Mouse (Mus musculus): Measurements from ENCODE around the gene Gm42372.

Gene Gm42372

GRCm38 (mm10) chr7:17007300-17007699 lies 24.4 kb downstream of the Gm42372 start:
- DNase-seq: peak; percentile 64

- no peak for DNase-seq
Observed at GRCm38 (mm10) chr7:17009326-17010009, 26.6 kb downstream of the Gm42372 start.

- no peak for DNase-seq
Observed at GRCm38 (mm10) chr7:17010010-17010347, 27.1 kb downstream of the Gm42372 start.

- no peak for DNase-seq
Observed at GRCm38 (mm10) chr7:17011909-17012590, 29.2 kb downstream of the Gm42372 start.

GRCm38 (mm10) chr7:17015381-17015780 lies 32.5 kb downstream of the Gm42372 start:
- no peak for DNase-seq

GRCm38 (mm10) chr7:17017036-17017435 lies 34.1 kb downstream of the Gm42372 start:
- DNase-seq: peak; percentile 96

GRCm38 (mm10) chr7:17017921-17018320 lies 35.0 kb downstream of the Gm42372 start:
- DNase-seq: no peak

- DNase-seq: no peak
Observed at GRCm38 (mm10) chr7:17019426-17020166, 36.7 kb downstream of the Gm42372 start.

GRCm38 (mm10) chr7:17022176-17022575 lies 39.3 kb downstream of the Gm42372 start:
- DNase-seq: no peak

- peak; percentile 34 for DNase-seq
Observed at GRCm38 (mm10) chr7:17023701-17024100, 40.8 kb downstream of the Gm42372 start.

- DNase-seq: peak; percentile 35
Observed at GRCm38 (mm10) chr7:17024141-17024540, 41.3 kb downstream of the Gm42372 start.

- DNase-seq: peak; percentile 79
Observed at GRCm38 (mm10) chr7:17024814-17025504, 42.1 kb downstream of the Gm42372 start.

GRCm38 (mm10) chr7:17025505-17025894 lies 42.6 kb downstream of the Gm42372 start:
- peak; percentile 50 for DNase-seq

GRCm38 (mm10) chr7:17025896-17026622 lies 43.2 kb downstream of the Gm42372 start:
- no peak for DNase-seq

- DNase-seq: peak; percentile 86
Observed at GRCm38 (mm10) chr7:17026710-17027587, 44.1 kb downstream of the Gm42372 start.

GRCm38 (mm10) chr7:17027588-17028343 lies 44.9 kb downstream of the Gm42372 start, which contains the start of gene Ppp5c:
Gene Ppp5c (minus strand): TSS chr7:17027924.
- peak; percentile 92 for DNase-seq

GRCm38 (mm10) chr7:17028923-17029322 lies 46.0 kb downstream of the Gm42372 start:
- DNase-seq: no peak

GRCm38 (mm10) chr7:17030239-17030638 lies 47.4 kb downstream of the Gm42372 start:
- DNase-seq: no peak

All from kidney, adult 9 months (tissue).